Mouse (Mus musculus): ENCODE measurements around the gene Sh2d3c. TPM values are rescaled to one million over a fixed set of nuclear protein-coding genes. Genes with fewer than 3 reads are reported as not detected.

The Sh2d3c gene
- polyA plus RNA-seq, 1 experiment, result 106 TPM

DNA sequence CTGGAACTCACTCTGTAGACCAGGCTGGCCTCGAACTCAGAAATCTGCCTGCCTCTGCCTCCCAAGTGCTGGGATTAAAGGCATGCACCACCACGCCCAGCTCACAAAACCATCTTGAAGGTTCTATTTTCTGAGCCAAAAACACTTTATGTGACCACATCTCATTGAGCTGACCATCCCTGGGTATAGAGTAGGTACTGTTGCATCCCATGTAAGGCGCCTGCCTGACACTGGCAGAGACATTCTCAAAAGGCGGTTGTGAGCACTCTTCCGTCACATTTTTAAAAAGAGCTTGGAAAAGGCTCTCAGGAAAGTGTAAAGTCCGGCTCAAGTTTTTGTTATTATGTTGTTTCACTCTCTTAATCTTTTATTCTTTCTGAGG, 35.8 kb downstream of the Sh2d3c start:
- DNase-seq, result peak; percentile 24
- 41% methylated on average over 6 of the region's 6 CpGs for WGBS
- Histone ChIP-seq H3K4me1 (replicated peaks; ENCODE audit: control insufficient read depth, insufficient read depth, low read length) (no peaks in the 10 kb centered on the region), H3K27ac (ENCODE audit: control insufficient read depth, insufficient read depth, low read length) (no peak overlapping the region), H3K4me3 (ENCODE audit: control insufficient read depth, insufficient read depth, low read length) (no peak overlapping the region), H3K36me3 (ENCODE audit: control insufficient read depth, insufficient read depth, low read length) (peaks cover 27% of the 10 kb centered on the region), H3K27me3 (ENCODE audit: control insufficient read depth, insufficient read depth, low read length) (no peaks in the 10 kb centered on the region)
- TF ChIP-seq CTCF (IDR thresholded peaks at IDR 0.05; ENCODE audit: borderline replicate concordance, control insufficient read depth, extremely low read depth, insufficient read depth, low read length, poor library complexity), result no peak
- no peak for TF ChIP-seq POLR2A (IDR thresholded peaks at IDR 0.05; ENCODE audit: control insufficient read depth, extremely low read depth, insufficient read depth, low read length, poor library complexity)

DNA sequence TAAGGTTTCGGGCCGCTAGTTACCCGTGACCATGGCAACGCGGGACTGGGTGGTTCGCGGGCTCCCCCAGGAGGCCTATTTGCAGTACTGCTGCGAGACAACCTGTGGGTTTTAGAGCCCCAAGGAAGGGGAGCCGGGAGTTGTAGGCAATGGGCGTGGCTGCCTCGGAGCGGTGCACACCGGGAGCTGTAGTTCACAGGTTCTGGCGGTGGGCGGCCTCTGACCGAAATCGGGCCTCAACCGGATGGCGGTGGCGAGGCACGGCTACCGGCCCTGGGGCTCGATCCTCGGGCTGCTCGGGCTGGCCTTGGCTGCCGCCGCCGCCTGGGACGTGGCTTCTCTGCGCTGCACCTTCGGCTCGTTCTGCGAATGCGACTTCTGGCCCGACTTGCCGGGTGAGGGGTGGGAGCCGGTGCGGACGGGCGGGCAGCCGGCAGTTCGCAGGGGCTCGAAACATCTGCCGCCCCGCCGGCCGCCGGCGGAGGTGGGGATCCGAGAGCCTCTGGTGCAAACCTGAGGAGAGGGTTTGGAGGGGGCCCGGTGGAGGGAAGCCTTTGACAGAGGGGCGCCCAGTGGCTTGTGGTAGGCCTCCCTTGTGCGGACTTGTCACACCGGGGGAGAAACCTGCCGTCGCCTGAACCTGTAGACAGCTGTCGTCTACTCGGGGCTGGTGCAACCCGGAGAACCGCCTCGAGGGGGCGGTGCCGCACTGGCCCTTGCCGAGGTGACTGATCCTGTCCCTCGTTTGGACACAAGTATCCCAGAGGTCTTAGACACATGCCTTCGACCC, 36.4 kb downstream of the Sh2d3c start, which contains the start of gene Tor2a:
Gene Tor2a, plus strand, starts transcription at position 179 of the 790 bp plus-strand sequence.
- no peaks in the 10 kb centered on the region for H3K4me1 ChIP-seq (replicated peaks; ENCODE audit: control insufficient read depth, insufficient read depth, low read length)
- peak within 1 kb of the TSS; percentile 72 for H3K4me3 ChIP-seq (ENCODE audit: control insufficient read depth, insufficient read depth, low read length)
- peaks cover 26% of the 10 kb centered on the region for H3K36me3 ChIP-seq (ENCODE audit: control insufficient read depth, insufficient read depth, low read length)
- peak; percentile 99 for DNase-seq
- H3K27ac ChIP-seq (ENCODE audit: control insufficient read depth, insufficient read depth, low read length), result 0 out of 2 replicates have a peak within 1 kb of the TSS, but pooled peaks have one; percentile 10
- no peaks in the 10 kb centered on the region for H3K27me3 ChIP-seq (ENCODE audit: control insufficient read depth, insufficient read depth, low read length)
- peak; percentile 93 for TF ChIP-seq CTCF (IDR thresholded peaks at IDR 0.05; ENCODE audit: borderline replicate concordance, control insufficient read depth, extremely low read depth, insufficient read depth, low read length, poor library complexity)
- TF ChIP-seq POLR2A (IDR thresholded peaks at IDR 0.05; ENCODE audit: control insufficient read depth, extremely low read depth, insufficient read depth, low read length, poor library complexity), result peak; percentile 70; the same call in 1 of the 2 replicates
- under 1% methylated on average over 66 of the region's 66 CpGs for WGBS

DNA sequence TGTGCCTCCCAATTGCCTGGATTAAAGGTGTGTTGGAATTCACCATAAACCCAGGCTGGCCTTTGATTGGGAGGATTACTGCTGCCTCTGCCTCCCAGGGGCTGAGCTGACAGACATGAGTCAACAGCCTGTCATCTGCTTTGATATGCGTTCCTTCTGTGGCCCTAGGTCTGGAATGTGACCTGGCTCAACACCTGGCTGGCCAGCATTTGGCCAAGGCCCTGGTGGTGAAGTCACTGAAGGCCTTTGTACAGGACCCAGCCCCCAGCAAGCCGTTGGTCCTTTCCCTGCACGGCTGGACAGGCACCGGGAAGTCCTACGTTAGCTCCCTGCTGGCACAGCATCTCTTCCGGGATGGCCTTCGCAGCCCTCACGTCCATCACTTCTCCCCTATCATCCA, 37.6 kb downstream of the Sh2d3c start:
- H3K4me1 ChIP-seq (replicated peaks; ENCODE audit: control insufficient read depth, insufficient read depth, low read length), result no peaks in the 10 kb centered on the region
- H3K4me3 ChIP-seq (ENCODE audit: control insufficient read depth, insufficient read depth, low read length), result no peak overlapping the region
- WGBS, result 98% methylated on average over 8 of the region's 8 CpGs
- H3K36me3 ChIP-seq (ENCODE audit: control insufficient read depth, insufficient read depth, low read length), result peaks cover 15% of the 10 kb centered on the region
- DNase-seq, result no peak
- no peaks in the 10 kb centered on the region for H3K27me3 ChIP-seq (ENCODE audit: control insufficient read depth, insufficient read depth, low read length)
- no peak for TF ChIP-seq CTCF (IDR thresholded peaks at IDR 0.05; ENCODE audit: borderline replicate concordance, control insufficient read depth, extremely low read depth, insufficient read depth, low read length, poor library complexity)
- TF ChIP-seq POLR2A (IDR thresholded peaks at IDR 0.05; ENCODE audit: control insufficient read depth, extremely low read depth, insufficient read depth, low read length, poor library complexity), result no peak
- H3K27ac ChIP-seq (ENCODE audit: control insufficient read depth, insufficient read depth, low read length), result no peak overlapping the region

DNA sequence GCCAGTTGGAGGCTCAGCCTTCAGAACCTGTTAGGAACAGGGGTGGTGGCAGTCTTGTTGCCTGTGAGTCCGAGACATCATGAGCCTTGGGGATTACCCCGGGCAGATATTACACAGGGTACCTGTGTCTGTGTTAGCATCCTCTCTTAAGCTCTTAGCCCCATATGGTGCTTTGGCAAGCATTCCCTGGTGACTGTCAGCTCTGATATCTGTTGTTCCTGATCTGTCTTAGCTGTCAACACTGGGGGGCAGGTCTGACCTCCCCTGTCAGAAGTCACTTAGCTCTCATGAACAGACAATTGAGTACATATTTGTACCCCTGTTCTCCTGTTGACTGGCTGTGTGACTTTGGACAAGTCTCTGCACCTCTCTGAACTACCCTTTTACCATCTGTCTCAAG, 38.1 kb downstream of the Sh2d3c start:
- Histone ChIP-seq H3K4me3 (ENCODE audit: control insufficient read depth, insufficient read depth, low read length) (no peak overlapping the region), H3K36me3 (ENCODE audit: control insufficient read depth, insufficient read depth, low read length) (peaks cover 13% of the 10 kb centered on the region), H3K27me3 (ENCODE audit: control insufficient read depth, insufficient read depth, low read length) (no peaks in the 10 kb centered on the region), H3K4me1 (replicated peaks; ENCODE audit: control insufficient read depth, insufficient read depth, low read length) (no peaks in the 10 kb centered on the region), H3K27ac (ENCODE audit: control insufficient read depth, insufficient read depth, low read length) (no peak overlapping the region)
- TF ChIP-seq POLR2A (IDR thresholded peaks at IDR 0.05; ENCODE audit: control insufficient read depth, extremely low read depth, insufficient read depth, low read length, poor library complexity) (no peak), CTCF (IDR thresholded peaks at IDR 0.05; ENCODE audit: borderline replicate concordance, control insufficient read depth, extremely low read depth, insufficient read depth, low read length, poor library complexity) (no peak)
- 100% methylated on average over 2 of the region's 2 CpGs for WGBS
- no peak for DNase-seq

DNA sequence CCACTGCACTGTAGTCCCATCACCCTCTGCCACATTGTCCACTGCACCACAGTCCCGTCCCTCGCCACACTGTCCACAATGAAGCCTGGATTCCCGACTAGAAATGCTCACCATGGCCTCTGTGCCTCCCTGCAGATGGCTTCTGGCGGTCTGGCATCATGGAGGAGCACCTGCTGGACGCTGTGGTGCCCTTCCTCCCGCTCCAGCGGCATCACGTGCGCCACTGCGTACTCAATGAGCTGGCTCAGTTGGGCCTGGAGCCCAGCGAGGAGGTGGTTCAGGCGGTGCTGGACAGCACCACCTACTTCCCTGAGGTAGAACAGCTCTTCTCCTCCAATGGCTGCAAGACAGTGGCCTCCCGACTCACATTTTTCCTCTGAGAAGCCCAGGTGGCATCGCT, 40.5 kb downstream of the Sh2d3c start:
- Histone ChIP-seq H3K36me3 (ENCODE audit: control insufficient read depth, insufficient read depth, low read length) (peaks cover 13% of the 10 kb centered on the region), H3K4me1 (replicated peaks; ENCODE audit: control insufficient read depth, insufficient read depth, low read length) (no peaks in the 10 kb centered on the region), H3K27me3 (ENCODE audit: control insufficient read depth, insufficient read depth, low read length) (no peaks in the 10 kb centered on the region), H3K4me3 (ENCODE audit: control insufficient read depth, insufficient read depth, low read length) (no peak overlapping the region), H3K27ac (ENCODE audit: control insufficient read depth, insufficient read depth, low read length) (no peak overlapping the region)
- DNase-seq, result no peak
- no peak for TF ChIP-seq POLR2A (IDR thresholded peaks at IDR 0.05; ENCODE audit: control insufficient read depth, extremely low read depth, insufficient read depth, low read length, poor library complexity)
- 97% methylated on average over 14 of the region's 14 CpGs for WGBS

DNA sequence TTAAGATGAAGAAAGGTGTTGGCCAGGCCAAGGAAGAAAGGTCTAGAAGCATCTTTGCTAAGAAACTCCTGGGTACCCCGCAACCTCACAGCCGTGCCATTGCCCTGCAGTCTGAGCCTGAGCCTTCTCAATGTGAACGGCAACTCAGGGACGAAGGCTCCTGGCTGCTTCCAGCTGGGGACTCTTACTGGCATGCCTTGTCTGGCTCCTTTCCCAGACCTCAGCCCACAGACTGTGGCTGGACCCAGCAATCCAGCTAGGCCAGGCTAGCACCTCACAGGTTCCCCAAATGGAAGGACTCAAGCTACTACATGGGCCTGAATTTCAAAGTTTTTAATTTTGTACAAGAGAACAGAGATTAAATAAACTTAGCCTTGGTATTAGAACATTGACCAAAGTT, 41.0 kb downstream of the Sh2d3c start:
- 94% methylated on average over 4 of the region's 4 CpGs for WGBS
- no peaks in the 10 kb centered on the region for H3K4me1 ChIP-seq (replicated peaks; ENCODE audit: control insufficient read depth, insufficient read depth, low read length)
- TF ChIP-seq POLR2A (IDR thresholded peaks at IDR 0.05; ENCODE audit: control insufficient read depth, extremely low read depth, insufficient read depth, low read length, poor library complexity) (no peak), CTCF (IDR thresholded peaks at IDR 0.05; ENCODE audit: borderline replicate concordance, control insufficient read depth, extremely low read depth, insufficient read depth, low read length, poor library complexity) (no peak)
- no peak overlapping the region for H3K4me3 ChIP-seq (ENCODE audit: control insufficient read depth, insufficient read depth, low read length)
- H3K27ac ChIP-seq (ENCODE audit: control insufficient read depth, insufficient read depth, low read length), result no peak overlapping the region
- no peaks in the 10 kb centered on the region for H3K27me3 ChIP-seq (ENCODE audit: control insufficient read depth, insufficient read depth, low read length)
- H3K36me3 ChIP-seq (ENCODE audit: control insufficient read depth, insufficient read depth, low read length), result peaks cover 13% of the 10 kb centered on the region
- no peak for DNase-seq
